Mouse (Mus musculus) heart, postnatal 0 days (tissue): Measurements from ENCODE around the gene Plcb3. TPM values are rescaled to one million over a fixed set of nuclear protein-coding genes. Genes with fewer than 3 reads are reported as not detected.

ENCODE experiments used
- ATAC-seq: fragments of 200-750 bp; cut with Nextera tagmentation; 2 replicates; pipeline ENCODE4 v1.8.0; 2017; ENCODE audit warnings: low read depth, moderate number of reproducible peaks, moderate library complexity; ENCODE audit not compliant: insufficient read depth
- DNase-seq: peaks from one replicate; pipeline ENCODE4 v3.0.0-alpha.2; 2016; ENCODE audit warnings: low spot score
- H3K27ac ChIP-seq: fragments of 300-500 bp; sonication (generic); 2 replicates; pipeline ENCODE4 v1.5.1; 2014; ENCODE audit warnings: low read depth, mild to moderate bottlenecking
- H3K27me3 ChIP-seq: fragments of 300-500 bp; sonication (generic); 2 replicates; pipeline ENCODE4 v1.6.1; 2014; ENCODE audit warnings: low read length, mixed read lengths; ENCODE audit not compliant: control insufficient read depth, insufficient read depth
- H3K36me3 ChIP-seq: fragments of 300-500 bp; sonication (generic); replicated peaks from 2 replicates; pipeline ENCODE4 v1.6.1; 2014; ENCODE audit warnings: low read length, mixed read lengths; ENCODE audit not compliant: control insufficient read depth, insufficient read depth
- H3K4me1 ChIP-seq: fragments of 300-500 bp; sonication (generic); 2 replicates; pipeline ENCODE4 v1.6.1; 2014; ENCODE audit warnings: antibody characterized with exemption; ENCODE audit not compliant: control insufficient read depth, insufficient read depth
- H3K4me2 ChIP-seq: fragments of 300-500 bp; sonication (generic); 2 replicates; pipeline ENCODE4 v1.6.1; 2014; ENCODE audit warnings: low read depth, mild to moderate bottlenecking, low read length, moderate library complexity
- H3K4me3 ChIP-seq: fragments of 300-500 bp; sonication (generic); 2 replicates; pipeline ENCODE4 v1.5.1; 2014; ENCODE audit warnings: low read depth, low read length
- H3K9ac ChIP-seq: fragments of 300-500 bp; sonication (generic); replicated peaks from 2 replicates; pipeline ENCODE4 v1.6.1; 2014; ENCODE audit warnings: low read depth, low read length, mixed read lengths
- H3K9me3 ChIP-seq: fragments of 300-500 bp; sonication (generic); replicated peaks from 2 replicates; pipeline ENCODE4 v1.6.1; 2016; ENCODE audit warnings: low read length; ENCODE audit not compliant: control insufficient read depth
- CTCF ChIP-seq: IDR thresholded peaks from 2 replicates; pipeline ENCODE4 v1.5.1; 2016; ENCODE audit warnings: antibody characterized with exemption, control low read depth, low read depth
- EP300 ChIP-seq: IDR thresholded peaks from 2 replicates; pipeline ENCODE4 v1.6.1; 2016; ENCODE audit warnings: antibody characterized with exemption, low read depth
- WGBS: fragments of 180-500 bp; shearing (Covaris S2); extraction: QIAGEN DNeasy Blood & Tissue Kit; methylation state at CpG from one replicate; pipeline ENCODE4 v1.1.7; 2014; 5-methylcytosine and 5-hydroxymethylcytosine counted together
- polyA plus RNA-seq: library from polyadenylated mRNA; unstranded; fragments of >200 nt; fragmentation: Nextera tagmentation; extraction: Ambion mirVana; gene quantifications from 2 replicates; pipeline ENCODE4 v1.2.1, GENCODE M21; 2015
- total RNA-seq: library from RNA; depleted of rRNA; stranded (reverse); fragments of >200 nt; gene quantifications from 2 replicates; pipeline ENCODE4 v1.2.3, GENCODE M21; 2014; ENCODE audit warnings: low replicate concordance

Gene Plcb3
- total and polyA plus RNA-seq, 2 experiments from 2014 or later, result 8.3 to 24.9 TPM

GRCm38 (mm10) chr19:6951381-6951968 is 24.8 kb downstream of the Plcb3 start:
- Histone ChIP-seq H3K4me3 (peak overlapping the region; percentile 71), H3K27me3 (no peaks in the 10 kb centered on the region), H3K27ac (peak overlapping the region; percentile 96), H3K4me1 (peaks cover 30% of the 10 kb centered on the region), H3K36me3 (0 out of 2 replicates have a peak, but pooled peaks cover 7% of the 10 kb centered on the region), H3K9ac (peak overlapping the region; percentile 74), H3K4me2 (peak overlapping the region; percentile 81), H3K9me3 (no peaks in the 10 kb centered on the region)
- ATAC-seq (peak; percentile 75), DNase-seq (peak; percentile 97)
- TF ChIP-seq EP300 (peak; percentile 94), CTCF (no peak)
- WGBS, result under 1% methylated on average over 35 of the region's 35 CpGs

GRCm38 (mm10) chr19:6950613-6951153 is 25.6 kb downstream of the Plcb3 start:
- peak overlapping the region; percentile 81 for H3K4me2 ChIP-seq
- TF ChIP-seq EP300 (no peak), CTCF (no peak)
- ATAC-seq (peak; percentile 14; the same call in 1 of the 2 replicates), DNase-seq (peak; percentile 73)
- H3K4me3 ChIP-seq, result peak overlapping the region; percentile 71
- H3K9ac ChIP-seq, result peak overlapping the region; percentile 74
- H3K27ac ChIP-seq, result peak overlapping the region; percentile 96
- under 1% methylated on average over 28 of the region's 28 CpGs for WGBS
- 0 out of 2 replicates have a peak, but pooled peaks cover 11% of the 10 kb centered on the region for H3K36me3 ChIP-seq
- H3K9me3 ChIP-seq, result no peaks in the 10 kb centered on the region
- no peaks in the 10 kb centered on the region for H3K27me3 ChIP-seq
- H3K4me1 ChIP-seq, result peaks cover 26% of the 10 kb centered on the region

GRCm38 (mm10) chr19:6949951-6950350 is 26.3 kb downstream of the Plcb3 start:
- DNase-seq (no peak), ATAC-seq (no peak)
- WGBS, result 55% methylated on average over 5 of the region's 5 CpGs
- H3K9me3 ChIP-seq, result no peaks in the 10 kb centered on the region
- H3K36me3 ChIP-seq, result 0 out of 2 replicates have a peak, but pooled peaks cover 7% of the 10 kb centered on the region
- 0 out of 2 replicates have a peak overlapping the region, but pooled peaks have one; percentile 96 for H3K27ac ChIP-seq
- TF ChIP-seq EP300 (no peak), CTCF (no peak)
- peak overlapping the region; percentile 81 for H3K4me2 ChIP-seq
- no peaks in the 10 kb centered on the region for H3K27me3 ChIP-seq
- peak overlapping the region; percentile 74; the same call in 1 of the 2 replicates for H3K9ac ChIP-seq
- peaks cover 22% of the 10 kb centered on the region for H3K4me1 ChIP-seq
- H3K4me3 ChIP-seq, result peak overlapping the region; percentile 71

- Histone ChIP-seq H3K4me2 (no peak overlapping the region), H3K27me3 (no peaks in the 10 kb centered on the region), H3K4me1 (peaks cover 22% of the 10 kb centered on the region), H3K9me3 (no peaks in the 10 kb centered on the region), H3K4me3 (no peak overlapping the region), H3K9ac (no peak overlapping the region), H3K36me3 (0 out of 2 replicates have a peak, but pooled peaks cover 4% of the 10 kb centered on the region), H3K27ac (no peak overlapping the region)
- TF ChIP-seq CTCF (no peak), EP300 (no peak)
- ATAC-seq (no peak), DNase-seq (no peak)
- WGBS, result 91% methylated on average over 5 of the region's 5 CpGs
Measured at GRCm38 (mm10) chr19:6949532-6949931, 26.7 kb downstream of the Plcb3 start.

- Histone ChIP-seq H3K4me3 (no peak overlapping the region), H3K27me3 (no peaks in the 10 kb centered on the region), H3K27ac (no peak overlapping the region), H3K9ac (no peak overlapping the region), H3K4me2 (no peak overlapping the region), H3K4me1 (peaks cover 12% of the 10 kb centered on the region), H3K9me3 (no peaks in the 10 kb centered on the region), H3K36me3 (0 out of 2 replicates have a peak, but pooled peaks cover 4% of the 10 kb centered on the region)
- TF ChIP-seq EP300, result no peak
- TF ChIP-seq CTCF, result no peak
- DNase-seq, result no peak
- WGBS, result 83% methylated on average over 4 of the region's 4 CpGs
- ATAC-seq, result no peak
Measured at GRCm38 (mm10) chr19:6948186-6948585, 28.1 kb downstream of the Plcb3 start.
